Mouse (Mus musculus) embryonic fibroblast, embryonic 13.5 days (primary cell): ENCODE data around the gene Usp15.

Experiments
- CTCF ChIP-seq: IDR thresholded peaks from 2 replicates; pipeline ENCODE4 v1.5.1; 2011; ENCODE audit warnings: mild to moderate bottlenecking, control low read depth, low read length, moderate library complexity, borderline replicate concordance; ENCODE audit not compliant: insufficient read depth
- POLR2A ChIP-seq: IDR thresholded peaks from 2 replicates; pipeline ENCODE4 v1.6.1; 2011; ENCODE audit warnings: low read depth, mild to moderate bottlenecking, control low read depth, low read length, moderate library complexity

GRCm38 (mm10) chr10:123200996-123201395 lies 4.2 kb upstream of the Usp15 start:
- TF ChIP-seq POLR2A (no peak), CTCF (no peak)
